Mouse (Mus musculus): ENCODE measurements around the gene Slc7a11. TPM values are rescaled to one million over a fixed set of nuclear protein-coding genes. Genes with fewer than 3 reads are reported as not detected.
A peak's percentile ranks its signal among the peaks of the same experiment; 100 is the strongest.

Slc7a11 gene
- polyA plus RNA-seq, 1 experiment from 2014 or later: 0.29 TPM

- H3K9me3 ChIP-seq (replicated peaks): no peaks in the 10 kb centered on the region
- H3K4me2 ChIP-seq: no peak overlapping the region
- 0 out of 2 replicates have a peak, but pooled peaks have one; percentile 23 for ATAC-seq (replicated peaks; ENCODE audit: low FRiP score)
- H3K27me3 ChIP-seq: no peaks in the 10 kb centered on the region
- no peak overlapping the region for H3K4me3 ChIP-seq (replicated peaks)
- H3K9ac ChIP-seq: no peak overlapping the region
- H3K36me3 ChIP-seq: no peaks in the 10 kb centered on the region
- WGBS: 50% methylated on average over 4 of the region's 4 CpGs
- H3K4me1 ChIP-seq: peaks cover 12% of the 10 kb centered on the region
- H3K27ac ChIP-seq: no peak overlapping the region
These were observed 56.1 kb downstream of the Slc7a11 start for GRCm38 (mm10) chr3:50387280-50387679.

DNA sequence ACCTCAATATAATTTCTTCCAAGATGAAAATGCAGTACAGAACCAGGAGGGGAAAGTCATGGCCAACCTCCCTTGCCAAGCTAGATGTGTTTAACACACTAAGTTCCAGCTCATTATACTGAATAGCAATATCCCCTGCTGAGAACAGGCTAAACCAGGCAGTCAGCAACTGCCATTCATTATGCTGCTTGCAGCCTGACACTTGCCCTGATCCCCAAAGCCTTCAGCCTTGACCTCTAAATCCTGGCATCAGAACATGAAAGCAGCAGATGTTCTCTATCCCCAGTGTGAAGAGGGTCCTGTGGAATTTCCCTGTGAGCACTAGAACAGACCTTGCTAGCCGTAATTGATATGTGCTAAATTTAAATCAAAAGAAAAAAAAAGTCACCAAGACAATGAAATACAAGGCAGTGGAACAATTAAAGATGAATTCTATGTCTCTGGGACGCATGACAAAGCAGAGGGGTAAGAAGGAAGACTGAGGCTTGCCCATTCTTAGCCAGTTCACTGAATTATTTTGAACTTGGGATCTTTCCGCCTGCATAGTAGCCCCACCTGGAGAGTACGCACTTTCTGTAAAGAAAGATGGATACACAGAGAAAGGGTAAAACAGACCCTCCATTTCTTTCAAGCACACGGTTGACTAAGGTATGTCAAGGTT lies 56.7 kb downstream of the Slc7a11 start:
- H3K27me3 ChIP-seq: no peaks in the 10 kb centered on the region
- no peaks in the 10 kb centered on the region for H3K9me3 ChIP-seq (replicated peaks)
- no peaks in the 10 kb centered on the region for H3K36me3 ChIP-seq
- H3K4me1 ChIP-seq: peaks cover 15% of the 10 kb centered on the region
- no peak overlapping the region for H3K9ac ChIP-seq
- no peak overlapping the region for H3K4me3 ChIP-seq (replicated peaks)
- no peak overlapping the region for H3K4me2 ChIP-seq
- 72% methylated on average over 5 of the region's 5 CpGs for WGBS
- ATAC-seq (replicated peaks; ENCODE audit: low FRiP score): no peak
- no peak overlapping the region for H3K27ac ChIP-seq

- Histone ChIP-seq H3K9me3 (replicated peaks) (no peaks in the 10 kb centered on the region), H3K4me3 (replicated peaks) (no peak overlapping the region), H3K36me3 (no peaks in the 10 kb centered on the region), H3K4me1 (peaks cover 15% of the 10 kb centered on the region), H3K4me2 (no peak overlapping the region), H3K27ac (no peak overlapping the region), H3K27me3 (no peaks in the 10 kb centered on the region), H3K9ac (no peak overlapping the region)
- ATAC-seq (replicated peaks; ENCODE audit: low FRiP score): no peak
- 80% methylated on average over 6 of the region's 6 CpGs for WGBS
These were observed 57.3 kb downstream of the Slc7a11 start for GRCm38 (mm10) chr3:50386066-50386465.

GRCm38 (mm10) chr3:50382729-50383128 lies 60.7 kb downstream of the Slc7a11 start:
- H3K27ac ChIP-seq: peak overlapping the region; percentile 64; the same call in 1 of the 2 replicates
- WGBS: 12% methylated on average over 5 of the region's 5 CpGs
- H3K4me3 ChIP-seq (replicated peaks): peak overlapping the region; percentile 46; the same call in 1 of the 2 replicates
- no peaks in the 10 kb centered on the region for H3K27me3 ChIP-seq
- ATAC-seq (replicated peaks; ENCODE audit: low FRiP score): peak; percentile 74
- peaks cover 11% of the 10 kb centered on the region for H3K4me1 ChIP-seq
- peak overlapping the region; percentile 62 for H3K4me2 ChIP-seq
- no peaks in the 10 kb centered on the region for H3K9me3 ChIP-seq (replicated peaks)
- no peaks in the 10 kb centered on the region for H3K36me3 ChIP-seq
- H3K9ac ChIP-seq: no peak overlapping the region

- ATAC-seq (replicated peaks; ENCODE audit: low FRiP score): peak; percentile 66
- Histone ChIP-seq H3K9ac (peak overlapping the region; percentile 43), H3K27me3 (no peaks in the 10 kb centered on the region), H3K9me3 (replicated peaks) (no peaks in the 10 kb centered on the region), H3K4me3 (replicated peaks) (peak overlapping the region; percentile 46), H3K4me1 (peaks cover 11% of the 10 kb centered on the region), H3K4me2 (peak overlapping the region; percentile 62), H3K27ac (peak overlapping the region; percentile 64), H3K36me3 (no peaks in the 10 kb centered on the region)
- 20% methylated on average over 22 of the region's 22 CpGs for WGBS
These were observed 61.3 kb downstream of the Slc7a11 start for GRCm38 (mm10) chr3:50381861-50382693.

DNA sequence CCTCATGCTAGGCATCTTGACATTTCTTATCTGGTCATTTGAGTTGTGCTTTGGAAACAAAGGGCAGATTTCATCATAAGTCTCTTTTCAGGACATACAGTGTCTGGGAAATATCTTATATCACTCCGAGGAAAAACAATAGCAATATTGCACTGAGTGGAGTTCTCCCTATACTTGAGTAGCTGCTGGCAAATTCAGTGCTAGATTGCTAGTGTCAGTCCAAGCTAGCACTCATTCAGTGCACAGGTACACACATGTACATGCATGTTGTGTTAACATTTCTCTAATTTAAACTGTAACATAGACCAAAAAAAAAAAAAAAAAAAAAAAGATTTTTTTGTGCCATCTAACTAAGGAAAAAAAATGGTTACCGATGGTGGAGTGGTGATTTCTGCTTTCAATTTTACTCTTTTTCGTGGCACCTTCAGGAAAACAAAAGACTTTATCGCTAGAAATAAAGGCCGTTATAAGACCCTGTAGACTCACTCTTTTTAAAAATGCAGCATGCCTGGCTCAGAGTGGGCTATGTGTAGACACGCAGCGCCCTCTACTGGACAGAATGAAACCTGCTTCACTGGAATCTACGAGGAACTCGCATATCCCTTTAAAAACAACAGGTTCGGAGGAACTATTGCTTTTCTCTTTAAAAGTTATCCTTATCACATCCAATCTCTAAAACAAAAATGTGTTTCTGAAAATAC lies 62.1 kb downstream of the Slc7a11 start:
- 22% methylated on average over 10 of the region's 10 CpGs for WGBS
- H3K9me3 ChIP-seq (replicated peaks): no peaks in the 10 kb centered on the region
- H3K4me3 ChIP-seq (replicated peaks): peak overlapping the region; percentile 46
- H3K4me2 ChIP-seq: peak overlapping the region; percentile 62
- no peaks in the 10 kb centered on the region for H3K27me3 ChIP-seq
- no peaks in the 10 kb centered on the region for H3K36me3 ChIP-seq
- peak overlapping the region; percentile 64; the same call in 1 of the 2 replicates for H3K27ac ChIP-seq
- ATAC-seq (replicated peaks; ENCODE audit: low FRiP score): peak; percentile 77
- H3K9ac ChIP-seq: peak overlapping the region; percentile 43
- H3K4me1 ChIP-seq: peaks cover 11% of the 10 kb centered on the region

GRCm38 (mm10) chr3:50379942-50380341 lies 63.5 kb downstream of the Slc7a11 start:
- Histone ChIP-seq H3K9ac (no peak overlapping the region), H3K27me3 (no peaks in the 10 kb centered on the region), H3K4me1 (peaks cover 11% of the 10 kb centered on the region), H3K9me3 (replicated peaks) (no peaks in the 10 kb centered on the region), H3K27ac (no peak overlapping the region), H3K4me2 (no peak overlapping the region), H3K4me3 (replicated peaks) (no peak overlapping the region), H3K36me3 (no peaks in the 10 kb centered on the region)
- 66% methylated on average over 8 of the region's 8 CpGs for WGBS
- no peak for ATAC-seq (replicated peaks; ENCODE audit: low FRiP score)

GRCm38 (mm10) chr3:50375477-50375876 lies 67.9 kb downstream of the Slc7a11 start:
- no peaks in the 10 kb centered on the region for H3K9me3 ChIP-seq (replicated peaks)
- H3K4me2 ChIP-seq: no peak overlapping the region
- no peaks in the 10 kb centered on the region for H3K27me3 ChIP-seq
- ATAC-seq (replicated peaks; ENCODE audit: low FRiP score): no peak
- no peak overlapping the region for H3K4me3 ChIP-seq (replicated peaks)
- H3K36me3 ChIP-seq: no peaks in the 10 kb centered on the region
- no peak overlapping the region for H3K9ac ChIP-seq
- H3K4me1 ChIP-seq: no peaks in the 10 kb centered on the region
- H3K27ac ChIP-seq: no peak overlapping the region

GRCm38 (mm10) chr3:50369791-50370190 lies 73.6 kb downstream of the Slc7a11 start:
- Histone ChIP-seq H3K27me3 (no peaks in the 10 kb centered on the region), H3K27ac (no peak overlapping the region), H3K4me2 (no peak overlapping the region), H3K36me3 (no peaks in the 10 kb centered on the region), H3K4me3 (replicated peaks) (no peak overlapping the region), H3K9me3 (replicated peaks) (no peaks in the 10 kb centered on the region), H3K4me1 (no peaks in the 10 kb centered on the region), H3K9ac (no peak overlapping the region)
- no peak for ATAC-seq (replicated peaks; ENCODE audit: low FRiP score)
- 83% methylated on average over 6 of the region's 6 CpGs for WGBS

- WGBS: 66% methylated on average over 3 of the region's 3 CpGs
- Histone ChIP-seq H3K9me3 (replicated peaks) (no peaks in the 10 kb centered on the region), H3K4me3 (replicated peaks) (no peak overlapping the region), H3K27ac (no peak overlapping the region), H3K4me2 (no peak overlapping the region), H3K27me3 (no peaks in the 10 kb centered on the region), H3K9ac (no peak overlapping the region), H3K36me3 (no peaks in the 10 kb centered on the region), H3K4me1 (no peaks in the 10 kb centered on the region)
- ATAC-seq (replicated peaks; ENCODE audit: low FRiP score): no peak
These were observed 76.2 kb downstream of the Slc7a11 start for GRCm38 (mm10) chr3:50367175-50367574.

GRCm38 (mm10) chr3:50363659-50364058 lies 79.8 kb downstream of the Slc7a11 start:
- Histone ChIP-seq H3K9ac (no peak overlapping the region), H3K36me3 (no peaks in the 10 kb centered on the region), H3K27me3 (no peaks in the 10 kb centered on the region), H3K4me3 (replicated peaks) (no peak overlapping the region), H3K9me3 (replicated peaks) (no peaks in the 10 kb centered on the region), H3K4me1 (no peaks in the 10 kb centered on the region), H3K27ac (no peak overlapping the region), H3K4me2 (no peak overlapping the region)
- WGBS: 81% methylated on average over 3 of the region's 3 CpGs
- no peak for ATAC-seq (replicated peaks; ENCODE audit: low FRiP score)

- Histone ChIP-seq H3K4me1 (no peaks in the 10 kb centered on the region), H3K27me3 (no peaks in the 10 kb centered on the region), H3K9ac (no peak overlapping the region), H3K36me3 (no peaks in the 10 kb centered on the region), H3K4me2 (no peak overlapping the region), H3K4me3 (replicated peaks) (no peak overlapping the region), H3K9me3 (replicated peaks) (no peaks in the 10 kb centered on the region), H3K27ac (no peak overlapping the region)
- ATAC-seq (replicated peaks; ENCODE audit: low FRiP score): no peak
- WGBS: 41% methylated on average over 1 of the region's 1 CpGs
These were observed 96.3 kb downstream of the Slc7a11 start for GRCm38 (mm10) chr3:50347081-50347480.

Data from kidney, embryonic 15.5 days (tissue).